Mouse (Mus musculus): ENCODE measurements around the gene Sh3bgrl2.

DNA sequence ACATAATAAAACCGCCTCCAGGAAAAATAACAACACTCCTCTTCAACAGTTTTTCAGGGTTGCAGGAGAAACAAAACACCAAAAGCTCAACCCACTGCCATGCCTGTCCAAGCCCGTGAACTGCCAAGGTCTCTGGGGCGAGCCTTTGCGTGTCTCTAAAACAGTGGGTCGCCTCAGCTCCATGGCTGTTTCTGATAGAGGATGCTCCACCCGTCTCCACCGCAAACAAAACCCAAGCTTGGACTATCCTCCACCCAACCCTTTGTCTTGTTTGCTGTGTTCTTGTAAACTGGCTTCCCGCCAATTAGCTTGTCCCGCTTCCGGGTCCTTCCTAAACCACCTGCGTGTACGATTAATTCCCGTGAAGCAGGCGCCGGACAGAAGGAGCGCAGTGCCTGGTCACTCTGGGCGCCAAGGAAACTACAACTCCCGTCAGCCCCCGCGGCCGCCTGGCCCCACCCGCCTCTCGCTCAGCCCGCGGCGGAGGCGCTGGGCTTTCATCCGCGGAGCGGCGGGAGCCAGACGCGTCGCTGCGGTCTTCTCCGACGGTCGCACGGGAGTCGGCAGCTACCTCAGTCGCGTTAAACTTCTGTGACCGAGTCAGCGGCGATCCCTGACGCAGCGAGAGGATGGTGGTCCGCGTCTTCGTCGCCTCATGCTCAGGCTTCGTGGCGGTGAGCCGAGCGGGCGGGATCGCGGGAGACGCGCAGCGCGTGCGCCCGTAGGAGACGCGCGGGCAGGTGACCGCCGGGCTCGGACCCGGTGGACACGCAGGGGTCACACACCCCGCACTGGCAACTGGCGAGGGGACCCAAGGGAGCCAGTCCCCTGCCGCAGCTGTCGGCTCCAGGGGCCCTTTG, at the start of gene Sh3bgrl2:
- TF ChIP-seq TAL1 (IDR thresholded peaks at IDR 0.05; ENCODE audit: low read length): no peak
- TF ChIP-seq GATA1 (IDR thresholded peaks at IDR 0.05; ENCODE audit: low read length): no peak
